Mouse (Mus musculus) embryonic stem cell, embryonic (primary cell): ENCODE data around the gene Prlh.

ENCODE experiments used
- CTCF ChIA-PET, 4 experiments: fragments of 300-600 bp in 2 of 4; fragments of 350-600 bp in 2 of 4; sonication (Branson Sonifier 250); formaldehyde crosslinking; loops; one replicate each; lab custom pipeline; 2022; ENCODE audit warnings: inconsistent platforms in 2 of 4; lab: Charles Lee
- POLR2A ChIA-PET, 4 experiments: fragments of 300-600 bp in 2 of 4; fragments of 350-600 bp in 2 of 4; sonication (Branson Sonifier 250); formaldehyde crosslinking; loops; one replicate each; lab custom pipeline; 2022; ENCODE audit warnings: antibody characterized with exemption in 4 of 4, inconsistent platforms in 1 of 4; lab: Charles Lee

The Prlh gene

GRCm38 (mm10) chr1:90936990-90937389 is 15.9 kb upstream of the Prlh start:
- CTCF ChIA-PET = interaction anchor here in 1 of 4 experiments (0.6 kb wide), 1 partner anchor 572 kb away, joined by 4 read pairs; no protein-coding TSS in a partner anchor
- POLR2A ChIA-PET = interaction anchor here in 1 of 4 experiments (0.6 kb wide), 1 partner anchor 99 kb away, joined by 4 read pairs; no protein-coding TSS in a partner anchor

GRCm38 (mm10) chr1:90939980-90940379 is 12.9 kb upstream of the Prlh start:
- ChIA-PET POLR2A (no interaction called here), CTCF (interaction anchor here in 1 of 4 experiments (0.5 kb wide), 1 partner anchor 16 kb away, joined by 20 read pairs; no protein-coding TSS in a partner anchor)

- ChIA-PET POLR2A (interaction anchor here in 3 of 4 experiments (0.6 to 1.0 kb wide), 3 partner anchors 15 to 108 kb away, joined by 3 to 4 read pairs (median 4); no protein-coding TSS in a partner anchor), CTCF (interaction anchor here in 2 of 4 experiments (0.6 to 1.9 kb wide), 2 partner anchors 17 to 100 kb away, joined by 3 to 7 read pairs; no protein-coding TSS in a partner anchor)
Measured at GRCm38 (mm10) chr1:90945171-90945570, 7.7 kb upstream of the Prlh start.

- CTCF ChIA-PET = no interaction called here
- POLR2A ChIA-PET = interaction anchor here in 2 of 4 experiments (0.6 to 1.5 kb wide), 2 partner anchors 17 to 19 kb away, joined by 4 to 5 read pairs; no protein-coding TSS in a partner anchor
Measured at GRCm38 (mm10) chr1:90947252-90947651, 5.7 kb upstream of the Prlh start.

GRCm38 (mm10) chr1:90949309-90949708 is 3.6 kb upstream of the Prlh start:
- POLR2A ChIA-PET = no interaction called here
- CTCF ChIA-PET = no interaction called here

- CTCF ChIA-PET = no interaction called here
- POLR2A ChIA-PET = no interaction called here
Measured at GRCm38 (mm10) chr1:90951670-90952069, 1.2 kb upstream of the Prlh start.

- CTCF ChIA-PET = interaction anchor here in 1 of 4 experiments (0.5 kb wide), 1 partner anchor 26 kb away, joined by 6 read pairs; no protein-coding TSS in a partner anchor
Measured at GRCm38 (mm10) chr1:90953688-90954087, 780 bp downstream of the Prlh start.

GRCm38 (mm10) chr1:90956245-90957096 is 3.6 kb downstream of the Prlh start:
- ChIA-PET POLR2A (interaction anchor here in 3 of 4 experiments (0.6 kb wide), 4 partner anchors 34 to 476 kb away, joined by 3 to 4 read pairs (median 4); no protein-coding TSS in a partner anchor), CTCF (interaction anchor here (0.7 to 4.8 kb wide), 8 partner anchors 17 to 361 kb away, joined by 3 to 20 read pairs (median 6); no protein-coding TSS in a partner anchor)

More at GRCm38 (mm10) chr1:90953688-90954087, 780 bp downstream of the Prlh start:
- POLR2A ChIA-PET = no interaction called here

GRCm38 (mm10) chr1:90962526-90962925 is 9.6 kb downstream of the Prlh start:
- POLR2A ChIA-PET = no interaction called here
- CTCF ChIA-PET = interaction anchor here (0.8 to 1.9 kb wide), 4 partner anchors 11 to 375 kb away, joined by 3 to 7 read pairs (median 4); no protein-coding TSS in a partner anchor

GRCm38 (mm10) chr1:90962994-90963393 is 10.1 kb downstream of the Prlh start:
- ChIA-PET POLR2A (interaction anchor here in 1 of 4 experiments (0.7 kb wide), 1 partner anchor 59 kb away, joined by 4 read pairs; no protein-coding TSS in a partner anchor), CTCF (interaction anchor here in 2 of 4 experiments (0.8 to 2.0 kb wide), 2 partner anchors 10 to 375 kb away, joined by 4 read pairs; no protein-coding TSS in a partner anchor)

GRCm38 (mm10) chr1:90967583-90967982 is 14.7 kb downstream of the Prlh start:
- POLR2A ChIA-PET = no interaction called here
- CTCF ChIA-PET = interaction anchor here in 2 of 4 experiments (0.6 to 0.7 kb wide), 2 partner anchors 12 to 1060 kb away, joined by 3 to 4 read pairs; no protein-coding TSS in a partner anchor

GRCm38 (mm10) chr1:90968649-90969048 is 15.7 kb downstream of the Prlh start:
- ChIA-PET CTCF (interaction anchor here in 1 of 4 experiments (0.6 kb wide), 1 partner anchor 50 kb away, joined by 3 read pairs; no protein-coding TSS in a partner anchor), POLR2A (interaction anchor here in 1 of 4 experiments (1.0 kb wide), 1 partner anchor 41 kb away, joined by 3 read pairs; no protein-coding TSS in a partner anchor)

- CTCF ChIA-PET = interaction anchor here in 2 of 4 experiments (0.5 to 0.9 kb wide), 5 partner anchors 29 to 509 kb away, joined by 3 to 4 read pairs (median 3); partner anchors contain the start of gene Lrrfip1 (in 1 of the 2)
- POLR2A ChIA-PET = interaction anchor here in 2 of 4 experiments (0.6 to 1.8 kb wide), 6 partner anchors 9 to 462 kb away, joined by 3 to 4 read pairs (median 3); partner anchors contain the start of genes Cops8 (in 1 of the 2) and Rbm44 (in 1 of the 2)
Measured at GRCm38 (mm10) chr1:90969347-90969784, 16.5 kb downstream of the Prlh start, which contains the start of gene Rab17. Gene Rab17 (minus strand): TSS chr1:90969661.

- POLR2A ChIA-PET = interaction anchor here in 2 of 4 experiments (0.8 to 1.8 kb wide), 5 partner anchors 42 to 366 kb away, joined by 3 to 4 read pairs (median 3); partner anchors contain the start of genes Cops8 (in 1 of the 2) and Rbm44 (in 1 of the 2)
- CTCF ChIA-PET = interaction anchor here in 2 of 4 experiments (0.5 to 0.9 kb wide), 4 partner anchors 28 to 509 kb away, joined by 3 to 4 read pairs (median 3); partner anchors contain the start of gene Lrrfip1 (in 1 of the 2)
Measured at GRCm38 (mm10) chr1:90969881-90970390, 17.0 kb downstream of the Prlh start.

GRCm38 (mm10) chr1:90972911-90973573 is 20.1 kb downstream of the Prlh start:
- POLR2A ChIA-PET = interaction anchor here in 3 of 4 experiments (0.8 to 1.3 kb wide), 5 partner anchors 49 to 325 kb away, joined by 3 to 5 read pairs (median 3); partner anchors contain the start of gene Scly (in 1 of the 3)
- CTCF ChIA-PET = interaction anchor here (0.5 to 3.6 kb wide), 48 partner anchors 9 to 875 kb away, joined by 3 to 34 read pairs (median 4); partner anchors contain the start of genes Erfe (in 2 of the 4), Ube2f (in 2 of the 4), Lrrfip1 (in 1 of the 4) and Mlph (in 1 of the 4)

- CTCF ChIA-PET = interaction anchor here (0.5 to 3.6 kb wide), 45 partner anchors 9 to 876 kb away, joined by 3 to 34 read pairs (median 4); partner anchors contain the start of genes Erfe (in 2 of the 4), Ube2f (in 2 of the 4), Lrrfip1 (in 1 of the 4) and Mlph (in 1 of the 4)
- POLR2A ChIA-PET = interaction anchor here in 3 of 4 experiments (0.8 to 1.3 kb wide), 6 partner anchors 48 to 324 kb away, joined by 3 to 5 read pairs (median 3); partner anchors contain the start of genes Scly (in 1 of the 3) and Ube2f (in 1 of the 3)
Measured at GRCm38 (mm10) chr1:90973574-90973911, 20.6 kb downstream of the Prlh start.
